ENCODE assay signal across 8 mouse cellular contexts in genomic region chr11:88891921-88892561, GRCm38 (mm10). TPM values are rescaled to one million over a fixed set of nuclear protein-coding genes. Genes with fewer than 3 reads are reported as not detected.
DNase-seq lines count a peak whose midpoint lies in the region.
"Not testable (repeated sequence)": the region's sequence is repeated elsewhere in the genome, so short reads cannot be mapped to it uniquely, and the experiment has no call there.

No protein-coding gene starts in this region.

- intact Hi-C loops in heart, postnatal 36 days (cut with DNase I); left cerebral cortex, postnatal 4 days (cut with DNase I): not testable (repeated sequence)

- DNase-seq in T-cell, adult 2 months (ENCODE audit: low spot score), result peak; percentile 44
- DNase-seq in cerebellum, adult 8-10 months, result peak; percentile 68
- DNase-seq in gastrocnemius, adult 8-10 months (ENCODE audit: low spot score in 2 of 2), result peak; percentile 70
- peak; percentile 52 to 61 for DNase-seq in heart, postnatal 36 days
- DNase-seq in layer of hippocampus, adult 9-10 months (ENCODE audit: low spot score), result peak; percentile 24
- peak; percentile 50 for DNase-seq in left cerebral cortex, postnatal 4 days
- peak; percentile 57 for DNase-seq in right cerebral cortex, postnatal 25 days
- peak; percentile 41 for DNase-seq in thymus, postnatal 25 days

RNA-seq across cellular contexts. Expression of gene Akap1, which starts 27.7 kb away (rescaled TPM):
- 10 to 100 TPM; 61.8 to 71.6 (median 65.3) TPM for total RNA-seq in gastrocnemius, adult 8-10 months (2022)
- total RNA-seq in heart, postnatal 36 days (2021), result 100 to 1,000 TPM; 117 to 139 TPM
- 10 to 100 TPM; 52.9 to 55.4 TPM for total RNA-seq in left cerebral cortex, postnatal 4 days (2021)

Comparison
In these comparisons a context has a peak if more than half of its experiments do, and no peak if none do; other contexts are left out.
1. Peak in every context shown above with its lines: DNase-seq.